Mouse (Mus musculus) forebrain, embryonic 12.5 days (tissue): Measurements from ENCODE around the gene Slc39a12. TPM values are rescaled to one million over a fixed set of nuclear protein-coding genes. Genes with fewer than 3 reads are reported as not detected.

Experiments used
- ATAC-seq: fragments of 200-750 bp; cut with Nextera tagmentation; 2 replicates; pipeline ENCODE4 v1.8.0; 2017; ENCODE audit warnings: moderate TSS enrichment; ENCODE audit not compliant: low FRiP score
- H3K27ac ChIP-seq: fragments of 300-500 bp; sonication (generic); 2 replicates; pipeline ENCODE4 v1.5.1; 2016; ENCODE audit warnings: mild to moderate bottlenecking
- H3K27me3 ChIP-seq: fragments of 300-500 bp; sonication (generic); 2 replicates; pipeline ENCODE4 v1.6.1; 2016; ENCODE audit warnings: mild to moderate bottlenecking
- H3K36me3 ChIP-seq: fragments of 300-500 bp; sonication (generic); replicated peaks from 2 replicates; pipeline ENCODE4 v1.6.1; 2016; ENCODE audit warnings: mild to moderate bottlenecking
- H3K4me1 ChIP-seq: fragments of 300-500 bp; sonication (generic); 2 replicates; pipeline ENCODE4 v1.6.1; 2016
- H3K4me2 ChIP-seq: fragments of 300-500 bp; sonication (generic); 2 replicates; pipeline ENCODE4 v1.6.1; 2016; ENCODE audit warnings: mild to moderate bottlenecking, moderate library complexity
- H3K4me3 ChIP-seq: fragments of 300-500 bp; sonication (generic); replicated peaks from 2 replicates; pipeline ENCODE4 v1.5.1; 2016; ENCODE audit warnings: mild to moderate bottlenecking
- H3K9ac ChIP-seq: fragments of 300-500 bp; sonication (generic); 2 replicates; pipeline ENCODE4 v1.6.1; 2016; ENCODE audit warnings: mild to moderate bottlenecking
- H3K9me3 ChIP-seq: fragments of 300-500 bp; sonication (generic); 2 replicates; pipeline ENCODE4 v1.6.1; 2016
- WGBS: fragments of 180-500 bp; shearing (Covaris S2); methylation state at CpG from one replicate; pipeline ENCODE4 v1.1.7; 2016; 5-methylcytosine and 5-hydroxymethylcytosine counted together
- polyA plus RNA-seq: library from polyadenylated mRNA; unstranded; fragments of >200 nt; fragmentation: Nextera tagmentation; extraction: Ambion mirVana; gene quantifications from 2 replicates; pipeline ENCODE4 v1.2.1, GENCODE M21; 2016

Slc39a12 gene
- polyA plus RNA-seq: 0.33 and 0.45 TPM in 2 replicates

DNA sequence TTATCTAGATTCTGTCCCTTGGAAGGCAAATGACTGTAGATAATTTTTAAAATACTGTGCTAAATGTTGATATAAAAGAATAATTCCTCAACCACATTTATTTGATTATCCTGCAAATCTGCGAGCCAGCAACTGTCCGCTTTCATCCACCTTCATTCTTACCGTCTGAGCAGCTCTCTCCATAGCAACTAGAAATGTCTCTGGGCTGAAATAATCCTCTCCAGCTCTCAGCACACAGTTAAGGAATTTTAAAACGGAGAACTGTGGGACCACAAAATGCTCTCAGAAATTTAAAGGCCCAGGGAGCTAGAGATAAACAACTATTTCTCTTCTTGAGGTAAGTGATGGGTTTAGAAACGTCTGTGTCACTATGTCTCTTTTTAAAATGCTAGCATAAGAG is at the start of gene Slc39a12:
Slc39a12 (plus strand) TSS at position 155 of the 400 bp plus-strand sequence.
- Histone ChIP-seq H3K4me3 (no peak within 1 kb of the TSS), H3K27ac (no peak within 1 kb of the TSS), H3K36me3 (no peaks in the 10 kb centered on the region), H3K4me1 (no peaks in the 10 kb centered on the region), H3K9ac (no peak within 1 kb of the TSS), H3K27me3 (no peaks in the 10 kb centered on the region), H3K4me2 (no peak within 1 kb of the TSS), H3K9me3 (no peaks in the 10 kb centered on the region)
- ATAC-seq: no peak
- 64% methylated on average over 5 of the region's 5 CpGs for WGBS

DNA sequence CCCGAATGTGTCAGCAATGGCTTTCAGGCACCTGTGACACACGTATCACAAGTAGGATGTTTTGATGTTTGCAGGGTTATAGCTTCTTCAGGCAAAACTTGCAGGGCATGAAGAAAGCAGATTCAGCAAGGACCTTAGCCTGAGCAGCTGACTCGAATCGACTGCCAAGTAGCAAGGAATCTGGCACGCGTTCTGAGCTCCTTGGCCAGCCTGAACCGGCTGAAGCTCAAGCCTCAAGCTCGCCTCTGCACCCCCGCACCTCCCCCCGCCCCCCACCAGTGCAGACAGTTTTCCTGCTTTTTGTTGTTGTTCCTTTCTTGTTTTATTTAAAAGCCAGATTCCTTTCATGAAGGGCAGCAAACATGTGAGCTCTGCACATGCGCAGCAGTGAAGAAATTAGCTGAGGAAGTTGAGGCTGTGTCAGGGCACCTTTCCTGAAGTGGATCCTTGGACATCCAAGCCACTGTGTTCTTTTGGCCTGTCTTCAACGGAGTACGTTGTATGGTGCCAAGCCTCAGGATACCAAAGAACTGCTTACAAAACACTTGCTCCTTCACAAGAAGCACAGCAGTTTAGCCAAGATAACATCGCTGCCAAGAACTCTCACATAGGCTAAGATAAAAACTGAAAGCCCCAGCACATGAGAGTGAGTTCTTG is 46.3 kb upstream of the Slc39a12 start:
- WGBS: 82% methylated on average over 14 of the region's 14 CpGs
- Histone ChIP-seq H3K36me3 (no peaks in the 10 kb centered on the region), H3K9me3 (no peaks in the 10 kb centered on the region), H3K4me1 (no peaks in the 10 kb centered on the region), H3K27me3 (no peaks in the 10 kb centered on the region), H3K27ac (no peak overlapping the region), H3K4me2 (no peak overlapping the region), H3K4me3 (no peak overlapping the region), H3K9ac (no peak overlapping the region)
- no peak for ATAC-seq

- Histone ChIP-seq H3K4me3 (no peak overlapping the region), H3K27me3 (no peaks in the 10 kb centered on the region), H3K9me3 (no peaks in the 10 kb centered on the region), H3K9ac (no peak overlapping the region), H3K4me2 (no peak overlapping the region), H3K27ac (no peak overlapping the region), H3K36me3 (no peaks in the 10 kb centered on the region), H3K4me1 (no peaks in the 10 kb centered on the region)
- 91% methylated on average over 8 of the region's 8 CpGs for WGBS
- no peak for ATAC-seq
Observed at GRCm38 (mm10) chr2:14342309-14342839, 45.7 kb upstream of the Slc39a12 start.

- no peaks in the 10 kb centered on the region for H3K36me3 ChIP-seq
- H3K27ac ChIP-seq: no peak overlapping the region
- no peak overlapping the region for H3K4me3 ChIP-seq
- ATAC-seq: no peak
- 62% methylated on average over 1 of the region's 1 CpGs for WGBS
- no peaks in the 10 kb centered on the region for H3K4me1 ChIP-seq
- H3K9ac ChIP-seq: no peak overlapping the region
- H3K27me3 ChIP-seq: no peaks in the 10 kb centered on the region
- H3K4me2 ChIP-seq: no peak overlapping the region
- no peaks in the 10 kb centered on the region for H3K9me3 ChIP-seq
Observed at GRCm38 (mm10) chr2:14388856-14389255, 740 bp downstream of the Slc39a12 start.

DNA sequence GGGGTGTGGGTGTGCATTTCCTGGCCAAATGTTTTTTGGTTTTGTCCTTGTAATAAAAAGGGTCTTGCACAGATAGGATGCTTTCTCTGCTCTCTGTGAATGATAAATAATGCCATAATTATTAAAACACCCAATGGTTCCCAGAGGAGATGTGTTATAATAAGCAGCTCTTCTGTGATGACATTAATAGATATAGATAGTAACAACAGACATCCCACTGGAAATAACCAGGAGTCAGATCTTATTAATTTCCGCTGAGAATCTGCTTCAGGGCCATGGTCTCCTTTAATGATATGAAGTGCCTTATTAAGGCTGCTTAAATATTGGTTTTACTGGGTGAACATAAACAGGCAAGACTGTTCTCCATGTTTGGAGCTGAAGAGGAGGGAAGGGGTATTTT is 2.8 kb downstream of the Slc39a12 start:
- no peak overlapping the region for H3K4me3 ChIP-seq
- H3K9ac ChIP-seq: no peak overlapping the region
- no peak overlapping the region for H3K4me2 ChIP-seq
- no peaks in the 10 kb centered on the region for H3K4me1 ChIP-seq
- H3K36me3 ChIP-seq: no peaks in the 10 kb centered on the region
- H3K27me3 ChIP-seq: no peaks in the 10 kb centered on the region
- ATAC-seq: no peak
- no peak overlapping the region for H3K27ac ChIP-seq
- H3K9me3 ChIP-seq: no peaks in the 10 kb centered on the region
- WGBS: 88% methylated on average over 1 of the region's 1 CpGs

DNA sequence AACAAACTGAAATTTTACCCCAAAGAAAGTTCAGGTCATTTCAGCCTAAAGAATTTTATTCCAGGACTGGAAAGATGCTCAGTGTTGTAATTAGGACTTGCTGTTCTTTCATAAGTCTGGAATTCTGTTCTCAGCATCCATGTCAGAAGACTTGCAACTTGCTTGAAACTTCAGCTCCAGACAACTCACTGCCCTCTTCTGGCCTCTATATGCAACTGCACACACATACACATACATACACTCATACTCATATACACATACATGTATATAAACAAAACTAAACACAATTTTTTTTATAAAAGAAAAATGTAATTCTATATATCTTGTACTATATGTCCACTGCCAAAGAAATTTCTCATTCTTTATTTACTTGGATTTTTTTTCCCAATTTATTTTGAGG is 14.9 kb downstream of the Slc39a12 start:
- H3K27me3 ChIP-seq: no peaks in the 10 kb centered on the region
- no peaks in the 10 kb centered on the region for H3K9me3 ChIP-seq
- no peaks in the 10 kb centered on the region for H3K4me1 ChIP-seq
- no peak overlapping the region for H3K4me2 ChIP-seq
- no peaks in the 10 kb centered on the region for H3K36me3 ChIP-seq
- H3K9ac ChIP-seq: no peak overlapping the region
- no peak overlapping the region for H3K4me3 ChIP-seq
- no peak overlapping the region for H3K27ac ChIP-seq
- ATAC-seq: no peak

- 86% methylated on average over 2 of the region's 2 CpGs for WGBS
- no peaks in the 10 kb centered on the region for H3K9me3 ChIP-seq
- no peaks in the 10 kb centered on the region for H3K36me3 ChIP-seq
- ATAC-seq: no peak
- no peaks in the 10 kb centered on the region for H3K27me3 ChIP-seq
- H3K4me2 ChIP-seq: no peak overlapping the region
- no peak overlapping the region for H3K9ac ChIP-seq
- H3K27ac ChIP-seq: no peak overlapping the region
- no peak overlapping the region for H3K4me3 ChIP-seq
- H3K4me1 ChIP-seq: no peaks in the 10 kb centered on the region
Observed at GRCm38 (mm10) chr2:14428987-14429386, 40.9 kb downstream of the Slc39a12 start.

- no peak for ATAC-seq
- H3K4me2 ChIP-seq: no peak overlapping the region
- 84% methylated on average over 1 of the region's 1 CpGs for WGBS
- H3K36me3 ChIP-seq: no peaks in the 10 kb centered on the region
- no peaks in the 10 kb centered on the region for H3K9me3 ChIP-seq
- no peak overlapping the region for H3K27ac ChIP-seq
- H3K4me3 ChIP-seq: no peak overlapping the region
- no peak overlapping the region for H3K9ac ChIP-seq
- no peaks in the 10 kb centered on the region for H3K27me3 ChIP-seq
- H3K4me1 ChIP-seq: no peaks in the 10 kb centered on the region
Observed at GRCm38 (mm10) chr2:14447322-14447721, 59.2 kb downstream of the Slc39a12 start.

DNA sequence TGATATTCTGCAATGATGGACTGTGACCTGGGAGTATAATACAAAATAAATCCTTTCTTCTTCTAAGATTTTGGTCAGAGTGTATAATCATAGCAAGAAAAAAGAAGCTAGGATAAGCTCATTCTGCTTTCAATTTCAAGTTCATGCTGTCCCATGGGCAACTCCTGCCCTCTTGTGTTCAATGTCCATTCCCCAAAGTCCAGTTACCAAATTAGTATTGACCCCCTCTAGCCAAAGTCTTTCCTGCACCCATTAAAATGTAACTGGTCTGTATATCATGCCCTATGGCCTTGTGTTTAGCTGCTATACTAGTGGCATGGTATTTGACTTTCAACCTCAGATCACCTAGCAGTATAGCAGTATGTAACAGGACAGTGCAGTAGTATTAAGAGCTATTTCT is 62.8 kb downstream of the Slc39a12 start:
- Histone ChIP-seq H3K27me3 (no peaks in the 10 kb centered on the region), H3K4me2 (no peak overlapping the region), H3K27ac (no peak overlapping the region), H3K4me1 (no peaks in the 10 kb centered on the region), H3K36me3 (no peaks in the 10 kb centered on the region), H3K9ac (no peak overlapping the region), H3K9me3 (no peaks in the 10 kb centered on the region), H3K4me3 (no peak overlapping the region)
- ATAC-seq: no peak

DNA sequence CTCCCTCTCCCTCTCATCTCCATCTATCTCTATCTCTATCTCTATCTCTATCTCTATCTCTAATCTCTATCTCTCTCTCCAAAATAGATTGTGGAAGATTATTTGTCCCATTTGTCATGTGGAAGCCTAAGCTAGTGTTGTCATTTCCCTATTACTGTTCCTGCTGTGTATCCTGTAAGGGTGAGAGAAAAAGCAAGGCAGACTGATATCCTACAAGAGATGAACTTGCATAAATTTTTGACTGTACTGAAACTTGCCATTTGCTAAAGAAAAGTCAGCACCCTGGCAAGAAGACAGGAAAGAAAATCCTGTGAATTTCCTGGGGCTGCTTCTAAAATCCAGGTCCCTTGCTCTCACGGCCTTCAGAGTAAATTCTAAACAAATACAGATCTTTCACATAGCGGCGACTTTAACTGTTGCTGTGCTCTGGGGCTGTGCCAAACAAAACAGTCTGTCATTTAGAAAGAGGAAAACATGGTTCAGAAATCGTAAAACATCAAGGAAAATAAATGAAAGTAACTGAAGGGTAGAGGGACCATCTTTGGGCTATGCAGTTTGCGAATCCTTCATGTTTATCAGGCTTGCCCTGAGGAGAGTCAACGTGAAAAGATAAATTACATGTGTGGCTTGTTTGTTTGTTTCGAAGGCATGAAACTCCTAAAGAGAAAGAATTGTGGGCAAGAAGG is 67.0 kb downstream of the Slc39a12 start:
- 89% methylated on average over 7 of the region's 7 CpGs for WGBS
- ATAC-seq: no peak
- Histone ChIP-seq H3K4me3 (no peak overlapping the region), H3K9me3 (no peaks in the 10 kb centered on the region), H3K36me3 (no peaks in the 10 kb centered on the region), H3K4me1 (no peaks in the 10 kb centered on the region), H3K27me3 (no peaks in the 10 kb centered on the region), H3K27ac (no peak overlapping the region), H3K9ac (no peak overlapping the region), H3K4me2 (no peak overlapping the region)

- no peaks in the 10 kb centered on the region for H3K4me1 ChIP-seq
- H3K27ac ChIP-seq: no peak overlapping the region
- WGBS: 88% methylated on average over 1 of the region's 1 CpGs
- no peaks in the 10 kb centered on the region for H3K27me3 ChIP-seq
- H3K9me3 ChIP-seq: no peaks in the 10 kb centered on the region
- H3K4me3 ChIP-seq: no peak overlapping the region
- H3K9ac ChIP-seq: no peak overlapping the region
- H3K4me2 ChIP-seq: no peak overlapping the region
- no peak for ATAC-seq
- no peaks in the 10 kb centered on the region for H3K36me3 ChIP-seq
Observed at GRCm38 (mm10) chr2:14464438-14464837, 76.3 kb downstream of the Slc39a12 start.

DNA sequence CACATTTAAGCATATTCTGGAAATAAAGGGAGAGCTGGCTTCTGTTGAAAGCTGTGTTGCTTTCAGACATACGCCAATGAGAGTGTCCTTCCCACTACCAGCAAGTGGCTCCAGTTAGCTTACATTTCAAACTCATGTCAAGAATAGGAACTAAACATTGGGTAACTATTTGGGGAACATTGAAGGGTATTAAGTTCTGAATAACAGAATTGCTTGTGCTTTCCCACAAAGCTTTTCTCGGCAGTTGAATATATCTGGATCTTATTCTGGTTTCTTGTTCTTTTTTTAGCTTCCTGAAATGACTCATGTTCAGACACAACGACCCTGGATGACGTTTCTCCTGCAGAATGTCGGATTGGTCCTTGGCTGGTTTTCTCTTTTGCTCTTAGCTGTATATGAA is 106.0 kb downstream of the Slc39a12 start:
- Histone ChIP-seq H3K9ac (no peak overlapping the region), H3K27me3 (no peaks in the 10 kb centered on the region), H3K9me3 (no peaks in the 10 kb centered on the region), H3K4me1 (no peaks in the 10 kb centered on the region), H3K4me2 (no peak overlapping the region), H3K36me3 (no peaks in the 10 kb centered on the region), H3K4me3 (no peak overlapping the region), H3K27ac (no peak overlapping the region)
- 89% methylated on average over 5 of the region's 5 CpGs for WGBS
- no peak for ATAC-seq

GRCm38 (mm10) chr2:14496150-14496549 is 108.0 kb downstream of the Slc39a12 start:
- no peak for ATAC-seq
- H3K4me1 ChIP-seq: no peaks in the 10 kb centered on the region
- 86% methylated on average over 2 of the region's 2 CpGs for WGBS
- H3K4me3 ChIP-seq: no peak overlapping the region
- H3K27ac ChIP-seq: no peak overlapping the region
- H3K27me3 ChIP-seq: no peaks in the 10 kb centered on the region
- no peaks in the 10 kb centered on the region for H3K9me3 ChIP-seq
- no peak overlapping the region for H3K9ac ChIP-seq
- no peak overlapping the region for H3K4me2 ChIP-seq
- no peaks in the 10 kb centered on the region for H3K36me3 ChIP-seq
